Comparison of ENCODE assay signal across 8 mouse cellular contexts in genomic region chr4:151385985-151386700, GRCm38 (mm10).
DNase-seq lines count a peak whose midpoint lies in the region; ATAC-seq and TF ChIP-seq lines count a peak whose summit lies in the region.

No protein-coding gene starts in this region.

- 0 out of 2 replicates have a peak, but pooled peaks cover 2% of the 10 kb centered on the region for H3K4me1 ChIP-seq in liver, embryonic 11.5 days (replicated peaks; ENCODE audit: control insufficient read depth, insufficient read depth, low read length)
- H3K4me1 ChIP-seq in forebrain, embryonic 10.5 days = peaks cover 46% of the 10 kb centered on the region
- H3K4me1 ChIP-seq in hindbrain, postnatal 0 days (ENCODE audit: insufficient read depth, low read length) = peaks cover 10% of the 10 kb centered on the region
- peaks cover 28% of the 10 kb centered on the region for H3K4me1 ChIP-seq in midbrain, embryonic 16.5 days (ENCODE audit: control insufficient read depth, insufficient read depth, low read length)

- H3K27me3 ChIP-seq in liver, embryonic 11.5 days (replicated peaks; ENCODE audit: control insufficient read depth, insufficient read depth, low read length) = 0 out of 2 replicates have a peak, but pooled peaks cover 5% of the 10 kb centered on the region
- peaks cover 27% of the 10 kb centered on the region for H3K27me3 ChIP-seq in forebrain, embryonic 10.5 days (ENCODE audit: poor library complexity, severe bottlenecking)
- no peaks in the 10 kb centered on the region for H3K27me3 ChIP-seq in hindbrain, postnatal 0 days (ENCODE audit: insufficient read depth, low read length)
- H3K27me3 ChIP-seq in midbrain, embryonic 16.5 days (ENCODE audit: control insufficient read depth, insufficient read depth, low read depth, low read length) = no peaks in the 10 kb centered on the region

- H3K4me3 ChIP-seq in liver, embryonic 11.5 days (ENCODE audit: low read depth, low read length) = no peak overlapping the region
- H3K4me3 ChIP-seq in forebrain, embryonic 10.5 days = peak overlapping the region; percentile 66
- no peak overlapping the region for H3K4me3 ChIP-seq in hindbrain, postnatal 0 days (ENCODE audit: low read length)
- H3K4me3 ChIP-seq in midbrain, embryonic 16.5 days (ENCODE audit: low read depth, low read length) = peak overlapping the region; percentile 34; the same call in 1 of the 2 replicates
- no peak overlapping the region; the same call in 1 of the 2 replicates for H3K4me3 ChIP-seq in gastrocnemius, adult 2 months

- no peak overlapping the region for H3K9ac ChIP-seq in liver, embryonic 11.5 days (ENCODE audit: low read depth, low read length)
- H3K9ac ChIP-seq in hindbrain, postnatal 0 days (replicated peaks; ENCODE audit: low read length) = 0 out of 2 replicates have a peak overlapping the region, but pooled peaks have one; percentile 25
- no peak overlapping the region for H3K9ac ChIP-seq in midbrain, embryonic 16.5 days (ENCODE audit: low read depth, low read length)

- no peak for ATAC-seq in liver, embryonic 11.5 days (replicated peaks; ENCODE audit: low FRiP score)
- peak; percentile 38; the same call in 1 of the 2 replicates for ATAC-seq in hindbrain, postnatal 0 days
- ATAC-seq in midbrain, embryonic 16.5 days = no peak
- ATAC-seq in cerebellum, adult (ENCODE audit: insufficient number of reproducible peaks, low FRiP score, low TSS enrichment) = no peak

- H3K27ac ChIP-seq in liver, embryonic 11.5 days (ENCODE audit: low read depth, low read length) = no peak overlapping the region
- peak overlapping the region; percentile 90 for H3K27ac ChIP-seq in forebrain, embryonic 10.5 days
- H3K27ac ChIP-seq in hindbrain, postnatal 0 days = peak overlapping the region; percentile 45; the same call in 1 of the 2 replicates
- peak overlapping the region; percentile 15 for H3K27ac ChIP-seq in midbrain, embryonic 16.5 days (ENCODE audit: low read length)
- no peak overlapping the region for H3K27ac ChIP-seq in gastrocnemius, adult 2 months

- no peaks in the 10 kb centered on the region for H3K36me3 ChIP-seq in liver, embryonic 11.5 days (ENCODE audit: control insufficient read depth, insufficient read depth, low read length)
- no peaks in the 10 kb centered on the region for H3K36me3 ChIP-seq in forebrain, embryonic 10.5 days (replicated peaks)
- no peaks in the 10 kb centered on the region for H3K36me3 ChIP-seq in hindbrain, postnatal 0 days (ENCODE audit: insufficient read depth, low read length)
- no peaks in the 10 kb centered on the region for H3K36me3 ChIP-seq in midbrain, embryonic 16.5 days (ENCODE audit: control insufficient read depth, insufficient read depth, low read length)

- intact Hi-C loops in gastrocnemius, adult 2 months (cut with DNase I) = no loop called here

- DNase-seq in liver, embryonic 11.5 days (ENCODE audit: low spot score) = no peak
- DNase-seq in liver = no peak
- peak; percentile 25 for DNase-seq in forebrain, embryonic 10.5 days (ENCODE audit: extremely low spot score, low spot score)
- peak; percentile 44 for DNase-seq in hindbrain, postnatal 0 days (ENCODE audit: low spot score)
- DNase-seq in gastrocnemius, adult 2 months = no peak
- DNase-seq in thymus, adult 18-20 months = no peak

- TF ChIP-seq CTCF in hindbrain, postnatal 0 days (IDR thresholded peaks at IDR 0.05; ENCODE audit: low read depth) = no peak
- no peak for TF ChIP-seq CTCF in gastrocnemius, adult 2 months (IDR thresholded peaks at IDR 0.05)

- no peaks in the 10 kb centered on the region for H3K9me3 ChIP-seq in liver, embryonic 11.5 days (ENCODE audit: control insufficient read depth, low read length)
- H3K9me3 ChIP-seq in forebrain, embryonic 10.5 days = no peaks in the 10 kb centered on the region
- H3K9me3 ChIP-seq in hindbrain, postnatal 0 days (ENCODE audit: low read length) = no peaks in the 10 kb centered on the region
- no peaks in the 10 kb centered on the region for H3K9me3 ChIP-seq in midbrain, embryonic 16.5 days (replicated peaks; ENCODE audit: control insufficient read depth, low read length, poor library complexity, severe bottlenecking)

- 15% methylated on average over 12 of the region's 12 CpGs for WGBS in liver, embryonic 11.5 days
- 16% methylated on average over 12 of the region's 12 CpGs for WGBS in forebrain, embryonic 10.5 days
- WGBS in hindbrain, postnatal 0 days = 10% methylated on average over 12 of the region's 12 CpGs
- 10% methylated on average over 12 of the region's 12 CpGs for WGBS in midbrain, embryonic 16.5 days

- peak overlapping the region; percentile 53 for H3K4me2 ChIP-seq in liver, embryonic 11.5 days
- H3K4me2 ChIP-seq in hindbrain, postnatal 0 days (ENCODE audit: low read depth, low read length) = peak overlapping the region; percentile 54
- H3K4me2 ChIP-seq in midbrain, embryonic 16.5 days (ENCODE audit: low read length) = peak overlapping the region; percentile 67

Comparison
In these comparisons a context has a peak if more than half of its experiments do, and no peak if none do; other contexts are left out.
1. DNase-seq: peak in forebrain, embryonic 10.5 days (single experiment) and hindbrain, postnatal 0 days (single experiment); none in liver, embryonic 11.5 days (single experiment), liver (single experiment), gastrocnemius, adult 2 months (single experiment) and thymus, adult 18-20 months (0 of 2).
2. H3K27ac ChIP-seq: peak in forebrain, embryonic 10.5 days (single experiment), hindbrain, postnatal 0 days (single experiment) and midbrain, embryonic 16.5 days (single experiment); none in liver, embryonic 11.5 days (single experiment) and gastrocnemius, adult 2 months (single experiment).
3. H3K4me3 ChIP-seq: peak in forebrain, embryonic 10.5 days (single experiment) and midbrain, embryonic 16.5 days (single experiment); none in liver, embryonic 11.5 days (single experiment), hindbrain, postnatal 0 days (single experiment) and gastrocnemius, adult 2 months (single experiment).
4. Peak in every context shown above with its lines, with median percentiles within 50 percentile points of each other: H3K4me2 ChIP-seq.